Comparison of ENCODE assay signal across 25 mouse cellular contexts in genomic region chrX:56322096-56322495, GRCm38 (mm10). TPM values are rescaled to one million over a fixed set of nuclear protein-coding genes. Genes with fewer than 3 reads are reported as not detected.
DNase-seq lines count a peak whose midpoint lies in the region; ATAC-seq lines count a peak whose summit lies in the region.
"Had no signal": no experiment of that assay in that cellular context is flagged by ENCODE, and none has a peak within 500 bp of the region (broad histone marks: within the 10 kb centered on the region; RNA-seq: fewer than 3 reads in every experiment).

No protein-coding gene starts in this region.

- ATAC-seq in megakaryocyte, adult 5-6 weeks (ENCODE audit: poor library complexity, severe bottlenecking): peak; percentile 78
- ATAC-seq: forebrain, embryonic 14.5 days; forebrain, embryonic 16.5 days had no signal

- no peaks in the 10 kb centered on the region for H3K4me1 ChIP-seq in brown adipose tissue, adult 24 weeks (ENCODE audit: control insufficient read depth, insufficient read depth, insufficient read length, low read length)
- H3K4me1 ChIP-seq: embryonic facial prominence, embryonic 13.5 days; embryonic facial prominence, embryonic 15.5 days; forebrain, embryonic 10.5 days; forebrain, embryonic 12.5 days had no signal

- H3K27ac ChIP-seq in brown adipose tissue, adult 24 weeks (replicated peaks; ENCODE audit: low read depth, low read length): peak overlapping the region; percentile 88
- H3K27ac ChIP-seq: embryonic facial prominence, embryonic 13.5 days; embryonic facial prominence, embryonic 15.5 days; forebrain, embryonic 10.5 days; forebrain, embryonic 12.5 days had no signal

- no peak overlapping the region for H3K4me3 ChIP-seq in brown adipose tissue, adult 24 weeks (ENCODE audit: insufficient read depth, low read depth, low read length)
- H3K4me3 ChIP-seq: embryonic facial prominence, embryonic 13.5 days; embryonic facial prominence, embryonic 15.5 days; erythroblast, embryonic 14.5 days; forebrain, embryonic 10.5 days; forebrain, embryonic 12.5 days had no signal

- DNase-seq in 416B (ENCODE audit: low read depth): peak; percentile 17
- DNase-seq in layer of hippocampus, adult 18-20 months (ENCODE audit: low spot score in 2 of 2): no peak
- DNase-seq in gastrocnemius, postnatal 10 days: no peak
- DNase-seq in right cerebral cortex, adult 2 months (ENCODE audit: low spot score in 2 of 2): no peak
- DNase-seq: adrenal gland, adult 8-10 months; adrenal gland, postnatal 14 days; adrenal gland, postnatal 36 days; cerebellum, adult 11 months; cerebellum, adult 18-20 months; cerebellum, adult 8-10 months; cerebellum, adult 9-11 months; cerebellum, postnatal 14 days; cerebellum, postnatal 36 days; embryo, embryonic 11 days had no signal

RNA-seq across cellular contexts. Expression of gene Zfp449, which starts 24.1 kb away (rescaled TPM):
- polyA plus RNA-seq in brown adipose tissue, adult 24 weeks (2012; ENCODE audit: insufficient read depth, insufficient read length, missing spikeins): 2.7 and 2.8 TPM in 2 replicates
- 0.45 and 0.89 TPM in 2 replicates for total RNA-seq in megakaryocyte, adult 5-6 weeks (2015)
- total RNA-seq in megakaryocyte, adult 5-6 weeks (2017): 1.1 and 1.2 TPM in 2 replicates
- total RNA-seq in layer of hippocampus, adult 18-20 months (2021): 1 to 10 TPM; 3.9 to 4.1 TPM
- 1 to 10 TPM; 3.5 to 5.6 TPM for total RNA-seq in gastrocnemius, postnatal 10 days (2021)
- polyA plus RNA-seq: erythroblast, embryonic 14.5 days had no signal

RNA-seq across cellular contexts. Expression of gene Smim10l2a, which starts 52.3 kb away (rescaled TPM):
- polyA plus RNA-seq in brown adipose tissue, adult 24 weeks (2012; ENCODE audit: insufficient read depth, insufficient read length, missing spikeins): 0.46 TPM in 1 of 2 replicates, not detected in the other
- not detected in 2 replicates for total RNA-seq in megakaryocyte, adult 5-6 weeks (2015)
- total RNA-seq in megakaryocyte, adult 5-6 weeks (2017): 0.29 TPM in 1 of 2 replicates, not detected in the other
- 10 to 100 TPM; 14.4 to 17.9 TPM for total RNA-seq in layer of hippocampus, adult 18-20 months (2021)
- total RNA-seq in gastrocnemius, postnatal 10 days (2021): under 1 TPM; 0.32 to 0.40 TPM
- total RNA-seq: MEL had no signal
- polyA plus RNA-seq: C2C12; erythroblast, embryonic 14.5 days had no signal

Comparison
In these comparisons a context has a peak if more than half of its experiments do, and no peak if none do; other contexts are left out.
1. RNA of gene Smim10l2a, which starts 52.3 kb away (total RNA-seq): 14.4 to 17.9 TPM in layer of hippocampus, adult 18-20 months; 0.32 to 0.40 TPM in gastrocnemius, postnatal 10 days and 0.29 TPM in megakaryocyte, adult 5-6 weeks; every median in the first group is over 10 times any median in the second.